Mouse (Mus musculus): ENCODE data around the gene Arid4b. TPM values are rescaled to one million over a fixed set of nuclear protein-coding genes. Genes with fewer than 3 reads are reported as not detected.

Arid4b gene
- polyA plus RNA-seq, 1 experiment from 2014 or later = 104 TPM

DNA sequence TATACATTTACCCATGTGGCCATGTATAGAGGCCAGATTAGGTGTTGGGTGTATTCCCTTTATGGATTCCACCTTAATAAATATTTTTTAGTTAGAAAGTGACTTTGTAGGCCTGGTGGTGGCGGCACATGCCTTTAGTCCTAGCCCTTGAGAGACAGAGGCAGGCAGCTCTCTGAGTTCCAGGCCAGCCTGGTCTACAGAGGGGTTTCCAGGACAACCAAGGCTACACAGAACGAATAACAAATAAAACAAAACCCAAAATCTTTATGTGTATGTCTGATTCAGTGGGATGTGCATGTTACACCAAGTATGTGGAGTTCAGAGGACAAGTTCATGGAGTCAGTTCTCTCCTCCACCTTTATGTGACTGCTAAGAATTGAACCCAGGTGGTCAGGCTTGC is 52.8 kb downstream of the Arid4b start:
- ATAC-seq (ENCODE audit: low FRiP score, low read depth) = no peak

DNA sequence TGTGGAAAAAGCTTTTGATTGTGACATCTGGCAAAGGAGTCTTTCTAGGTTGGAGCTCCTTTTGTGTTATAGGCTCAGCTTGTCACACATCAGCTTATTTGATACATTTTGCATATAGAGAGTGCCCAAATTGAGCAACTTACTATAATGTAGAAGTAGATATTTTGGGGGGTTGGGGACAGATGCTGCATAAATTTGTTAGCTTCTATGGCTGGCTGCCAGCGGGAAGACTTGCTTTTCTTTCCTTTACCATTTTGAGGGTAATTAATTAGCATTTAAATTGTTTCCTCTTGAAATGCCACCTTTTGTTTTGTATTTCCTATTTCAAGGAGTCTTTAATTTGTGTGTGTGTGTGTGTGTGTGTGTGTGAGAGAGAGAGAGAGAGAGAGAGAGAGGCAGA is 68.6 kb downstream of the Arid4b start:
- H3K9ac ChIP-seq (replicated peaks) = no peak overlapping the region
- H3K27ac ChIP-seq (replicated peaks) = no peak overlapping the region
- no peak for ATAC-seq (ENCODE audit: low FRiP score, low read depth)
- H3K36me3 ChIP-seq = peaks cover 27% of the 10 kb centered on the region
- no peaks in the 10 kb centered on the region for H3K27me3 ChIP-seq
- H3K4me1 ChIP-seq = no peaks in the 10 kb centered on the region
- H3K4me3 ChIP-seq = no peak overlapping the region
- no peak overlapping the region for H3K4me2 ChIP-seq (replicated peaks)
- H3K9me3 ChIP-seq = no peaks in the 10 kb centered on the region
- WGBS = 74% methylated on average over 1 of the region's 1 CpGs

More for the DNA sequence above, 52.8 kb downstream of the Arid4b start:
- Histone ChIP-seq H3K4me1 (peaks cover 6% of the 10 kb centered on the region; the same call in 1 of the 2 replicates), H3K36me3 (no peaks in the 10 kb centered on the region), H3K27me3 (no peaks in the 10 kb centered on the region), H3K4me2 (replicated peaks) (no peak overlapping the region), H3K27ac (replicated peaks) (no peak overlapping the region), H3K9me3 (no peaks in the 10 kb centered on the region), H3K9ac (replicated peaks) (no peak overlapping the region), H3K4me3 (no peak overlapping the region)
- WGBS = 85% methylated on average over 2 of the region's 2 CpGs

DNA sequence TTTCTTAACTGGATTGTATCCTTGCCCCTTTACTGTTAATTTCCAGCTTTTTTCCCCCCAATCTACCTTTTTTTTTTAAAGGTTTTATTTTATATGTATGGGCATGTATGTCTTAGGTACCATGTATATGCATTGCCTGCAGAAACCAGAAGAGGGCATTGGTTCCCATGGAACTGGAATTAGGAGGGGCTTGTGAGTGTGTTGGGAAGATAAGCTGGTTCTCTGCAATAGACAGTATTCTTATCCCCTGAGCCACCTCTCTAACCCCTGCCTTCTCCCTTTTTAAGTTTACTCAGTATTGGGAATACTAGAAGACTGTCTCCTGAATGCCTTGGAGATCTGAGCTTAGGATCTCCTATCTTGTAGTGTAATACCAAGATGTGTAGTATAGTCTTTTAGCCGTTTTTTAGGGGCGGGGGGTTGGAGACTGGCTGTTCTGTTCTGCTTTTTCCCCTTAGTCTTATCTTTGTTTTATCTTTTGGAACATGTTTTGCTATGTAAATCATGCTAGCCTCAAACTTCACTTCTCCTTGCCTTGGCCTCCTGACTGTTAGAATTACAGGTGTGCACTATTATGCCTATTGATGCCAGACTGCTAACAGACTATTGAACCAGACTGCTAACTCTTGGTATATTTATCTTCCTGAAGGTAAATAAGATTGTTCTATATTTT is 79.4 kb downstream of the Arid4b start:
- Histone ChIP-seq H3K27ac (replicated peaks) (no peak overlapping the region), H3K4me1 (no peaks in the 10 kb centered on the region), H3K9ac (replicated peaks) (no peak overlapping the region), H3K4me3 (no peak overlapping the region), H3K9me3 (no peaks in the 10 kb centered on the region), H3K4me2 (replicated peaks) (no peak overlapping the region), H3K27me3 (no peaks in the 10 kb centered on the region), H3K36me3 (peaks cover 16% of the 10 kb centered on the region)
- no peak for ATAC-seq (ENCODE audit: low FRiP score, low read depth)
- WGBS = 92% methylated on average over 2 of the region's 2 CpGs

DNA sequence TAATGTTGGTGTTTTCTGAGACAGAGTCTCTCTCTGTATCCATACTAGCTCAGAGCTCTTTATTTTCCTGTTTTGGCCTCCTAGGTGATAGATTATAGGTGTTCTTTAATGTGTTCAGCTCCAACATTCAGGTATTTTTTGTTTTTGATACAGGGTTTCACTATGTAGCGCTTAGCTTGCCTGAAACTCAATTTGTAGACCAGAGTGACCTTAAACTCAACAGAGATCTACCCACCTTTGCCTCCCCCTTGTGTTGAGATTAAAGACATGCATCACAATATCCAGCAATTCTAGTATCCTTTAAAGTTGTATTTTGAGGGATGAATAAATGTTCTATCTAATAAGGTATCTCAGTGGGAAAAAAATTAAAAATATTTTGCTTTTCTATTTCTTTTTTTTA is 115.0 kb downstream of the Arid4b start:
- H3K36me3 ChIP-seq = peaks cover 7% of the 10 kb centered on the region; the same call in 1 of the 2 replicates
- no peak overlapping the region for H3K27ac ChIP-seq (replicated peaks)
- no peak overlapping the region for H3K4me3 ChIP-seq
- H3K27me3 ChIP-seq = no peaks in the 10 kb centered on the region
- no peak overlapping the region for H3K9ac ChIP-seq (replicated peaks)
- ATAC-seq (ENCODE audit: low FRiP score, low read depth) = no peak
- WGBS = 89% methylated on average over 1 of the region's 1 CpGs
- H3K4me2 ChIP-seq (replicated peaks) = no peak overlapping the region
- no peaks in the 10 kb centered on the region for H3K9me3 ChIP-seq
- H3K4me1 ChIP-seq = no peaks in the 10 kb centered on the region

DNA sequence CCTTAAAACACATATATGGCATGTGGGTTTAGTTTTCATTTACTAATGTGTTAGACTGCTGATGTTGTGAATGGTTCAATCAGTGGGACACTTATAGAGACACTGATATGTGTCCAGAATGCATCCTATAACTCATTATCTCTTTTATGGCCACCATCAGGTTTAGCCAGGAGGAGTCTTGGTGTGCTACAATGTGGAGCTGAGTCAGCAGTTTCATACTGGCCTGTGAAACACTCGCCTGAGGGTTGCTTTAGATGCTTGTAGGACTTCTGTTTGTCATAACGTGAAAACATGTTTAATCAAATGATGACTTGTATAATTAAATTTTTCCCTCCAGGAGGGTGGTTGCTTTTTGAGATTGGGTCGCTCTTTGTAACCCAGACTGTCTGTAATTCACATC is 116.6 kb downstream of the Arid4b start:
- no peak overlapping the region for H3K4me3 ChIP-seq
- H3K27ac ChIP-seq (replicated peaks) = no peak overlapping the region
- WGBS = 94% methylated on average over 3 of the region's 3 CpGs
- no peaks in the 10 kb centered on the region for H3K9me3 ChIP-seq
- peaks cover 10% of the 10 kb centered on the region; the same call in 1 of the 2 replicates for H3K36me3 ChIP-seq
- no peaks in the 10 kb centered on the region for H3K27me3 ChIP-seq
- ATAC-seq (ENCODE audit: low FRiP score, low read depth) = no peak
- no peaks in the 10 kb centered on the region for H3K4me1 ChIP-seq
- no peak overlapping the region for H3K9ac ChIP-seq (replicated peaks)
- no peak overlapping the region for H3K4me2 ChIP-seq (replicated peaks)

DNA sequence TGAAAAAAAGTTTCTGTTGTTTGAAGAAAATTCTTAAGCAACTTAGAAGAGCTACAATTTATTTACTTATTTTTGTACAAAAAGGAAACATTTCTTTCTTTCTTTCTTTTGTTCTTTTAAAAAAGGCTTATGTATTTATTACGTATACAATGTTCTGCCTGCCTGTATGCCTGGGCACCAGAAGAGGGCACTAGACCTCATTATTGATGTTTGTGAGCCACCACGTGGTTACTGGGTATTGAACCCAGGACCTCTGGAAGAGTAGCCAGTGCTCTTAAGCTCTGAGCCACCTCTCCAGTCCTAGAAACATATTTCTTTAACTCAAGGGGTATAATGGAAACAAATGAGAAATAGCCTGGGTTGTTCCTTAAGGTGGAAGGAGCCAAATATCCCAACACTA is 182.9 kb downstream of the Arid4b start:
- no peaks in the 10 kb centered on the region; the same call in 1 of the 2 replicates for H3K36me3 ChIP-seq
- WGBS = 58% methylated on average over 2 of the region's 2 CpGs
- ATAC-seq (ENCODE audit: low FRiP score, low read depth) = no peak

More for the DNA sequence above, 182.9 kb downstream of the Arid4b start:
- no peaks in the 10 kb centered on the region for H3K9me3 ChIP-seq
- no peaks in the 10 kb centered on the region for H3K27me3 ChIP-seq
- no peak overlapping the region for H3K27ac ChIP-seq (replicated peaks)
- H3K4me1 ChIP-seq = no peaks in the 10 kb centered on the region
- no peak overlapping the region for H3K9ac ChIP-seq (replicated peaks)
- no peak overlapping the region for H3K4me2 ChIP-seq (replicated peaks)
- no peak overlapping the region for H3K4me3 ChIP-seq

Other genes starting within 250 kb of the Arid4b start
- 38.6 and 39.3 TPM in 2 replicates for gene B3galnt2, start 108.8 kb upstream of the Arid4b start, polyA plus RNA-seq (2016; fragmentation: Nextera tagmentation; extraction: Ambion mirVana)
- 86.9 and 88.2 TPM in 2 replicates for gene Tbce, start 23.6 kb upstream of the Arid4b start, polyA plus RNA-seq (2016; fragmentation: Nextera tagmentation; extraction: Ambion mirVana)
- 73.7 and 84.0 TPM in 2 replicates for gene Ggps1, start 256 bp downstream of the Arid4b start, polyA plus RNA-seq (2016; fragmentation: Nextera tagmentation; extraction: Ambion mirVana)